Mouse (Mus musculus) hindlimb bud, embryonic 11.5 days (tissue): ENCODE results near the gene Nell2.
"Not testable (repeated sequence)": the region's sequence is repeated elsewhere in the genome, so short reads cannot be mapped to it uniquely, and the experiment has no call there.

Experiments
- DNase-seq: peaks from one replicate; pipeline ENCODE4 v3.0.0-alpha.2; 2012; ENCODE audit warnings: low read depth, low spot score; ENCODE audit errors: extremely low spot score

Gene Nell2

DNA sequence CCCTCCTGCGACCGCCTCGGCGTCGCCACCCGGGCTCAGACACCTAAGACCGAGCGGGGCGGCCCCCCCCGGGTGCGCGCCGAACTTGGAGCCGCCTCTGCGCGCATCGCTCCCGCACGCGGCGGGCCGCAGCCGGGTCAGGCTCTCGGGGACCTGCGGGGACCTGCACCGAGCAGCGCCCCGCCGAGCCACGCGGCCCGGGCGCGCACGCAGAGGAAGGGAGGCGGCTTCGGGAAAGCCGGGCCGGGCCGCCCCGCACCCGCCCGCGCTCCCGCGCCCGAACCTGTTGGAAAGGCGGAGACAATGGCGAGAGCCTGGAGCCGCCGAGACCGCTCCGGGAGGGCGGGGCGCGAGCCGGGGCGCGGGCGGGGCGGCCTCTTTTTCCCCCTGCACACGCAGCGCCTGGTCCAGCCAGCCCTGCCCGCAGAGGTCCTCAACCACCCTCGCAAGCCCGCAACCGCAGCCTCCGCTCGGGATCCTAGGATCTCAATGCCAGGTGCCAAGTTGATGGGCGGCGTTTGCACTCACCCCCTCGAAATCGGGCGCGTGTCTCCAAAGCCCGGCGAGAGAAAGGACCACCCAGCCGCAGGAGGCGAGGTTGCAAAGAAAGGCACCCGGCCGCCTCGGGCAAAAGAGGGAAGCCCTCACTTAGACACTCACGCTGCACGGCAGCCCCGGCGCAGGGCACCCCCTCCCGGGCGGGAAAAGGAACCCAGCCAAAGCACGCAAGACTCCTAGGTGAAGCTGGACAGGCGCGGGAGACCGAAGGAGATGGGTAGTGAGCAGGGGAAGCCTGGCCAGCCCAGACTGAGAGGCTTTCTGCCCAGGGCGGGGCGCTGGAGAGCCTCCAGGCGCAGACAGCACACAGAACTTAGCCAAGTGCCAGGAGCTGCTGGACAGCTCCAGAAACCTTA, at the start of gene Nell2:
Gene Nell2 (minus strand): TSS at position 612 of the 914 bp plus-strand sequence.
- no peak for DNase-seq

- DNase-seq = peak; percentile 60
Measured at GRCm38 (mm10) chr15:95574661-95575060, 46.3 kb upstream of the Nell2 start.

- no peak for DNase-seq
Measured at GRCm38 (mm10) chr15:95569606-95570005, 41.2 kb upstream of the Nell2 start.

GRCm38 (mm10) chr15:95565160-95565559, 36.8 kb upstream of the Nell2 start:
- no peak for DNase-seq

GRCm38 (mm10) chr15:95561303-95561702, 32.9 kb upstream of the Nell2 start:
- DNase-seq = no peak

GRCm38 (mm10) chr15:95550011-95550410, 21.7 kb upstream of the Nell2 start:
- no peak for DNase-seq

DNA sequence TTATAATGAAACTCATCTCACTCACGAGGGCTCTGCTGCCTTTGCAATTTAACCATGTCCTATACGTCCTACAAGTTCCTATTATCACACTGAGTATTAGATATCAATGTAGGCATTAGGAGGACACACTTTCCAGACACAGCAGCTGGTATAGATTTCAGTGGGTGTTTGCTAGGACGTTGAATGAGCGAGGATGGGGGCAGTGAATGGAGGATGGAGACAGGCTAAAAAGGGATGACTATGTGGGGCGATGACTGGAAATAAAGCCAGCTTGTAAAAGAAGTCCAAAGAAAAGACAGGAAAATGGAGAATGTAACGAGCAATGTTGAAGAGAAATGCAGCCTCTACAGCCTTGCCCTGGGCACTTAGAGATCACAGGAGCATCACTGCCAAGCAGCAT, 14.3 kb upstream of the Nell2 start:
- no peak for DNase-seq

GRCm38 (mm10) chr15:95536724-95537123, 8.4 kb upstream of the Nell2 start:
- no peak for DNase-seq

GRCm38 (mm10) chr15:95536230-95536629, 7.9 kb upstream of the Nell2 start:
- DNase-seq = no peak

- DNase-seq = no peak
Measured at GRCm38 (mm10) chr15:95534644-95535043, 6.3 kb upstream of the Nell2 start.

DNA sequence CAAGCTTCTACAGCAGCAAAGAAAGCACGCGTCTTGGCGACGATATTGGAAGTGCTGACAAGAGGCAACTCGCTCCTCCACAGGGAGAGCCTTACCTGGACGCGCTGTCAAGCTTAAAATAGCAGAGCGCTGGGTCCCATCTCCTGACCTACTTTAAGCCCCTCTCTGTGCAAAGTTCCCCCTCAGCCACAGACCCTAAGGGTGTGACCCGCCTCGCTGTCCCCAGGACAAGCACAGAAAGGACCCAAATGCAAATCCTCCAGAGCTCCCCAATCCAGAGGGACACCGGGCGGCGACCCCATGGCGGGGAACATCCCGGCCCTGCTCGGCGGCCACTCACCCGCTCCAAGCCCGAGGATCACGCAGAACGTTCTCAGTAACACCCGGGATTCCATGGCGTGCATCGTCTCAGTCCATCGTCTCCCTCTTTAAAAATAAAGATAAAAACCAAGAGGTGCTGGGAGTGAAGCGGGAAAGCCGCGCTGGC, 855 bp downstream of the Nell2 start:
- no peak for DNase-seq

DNA sequence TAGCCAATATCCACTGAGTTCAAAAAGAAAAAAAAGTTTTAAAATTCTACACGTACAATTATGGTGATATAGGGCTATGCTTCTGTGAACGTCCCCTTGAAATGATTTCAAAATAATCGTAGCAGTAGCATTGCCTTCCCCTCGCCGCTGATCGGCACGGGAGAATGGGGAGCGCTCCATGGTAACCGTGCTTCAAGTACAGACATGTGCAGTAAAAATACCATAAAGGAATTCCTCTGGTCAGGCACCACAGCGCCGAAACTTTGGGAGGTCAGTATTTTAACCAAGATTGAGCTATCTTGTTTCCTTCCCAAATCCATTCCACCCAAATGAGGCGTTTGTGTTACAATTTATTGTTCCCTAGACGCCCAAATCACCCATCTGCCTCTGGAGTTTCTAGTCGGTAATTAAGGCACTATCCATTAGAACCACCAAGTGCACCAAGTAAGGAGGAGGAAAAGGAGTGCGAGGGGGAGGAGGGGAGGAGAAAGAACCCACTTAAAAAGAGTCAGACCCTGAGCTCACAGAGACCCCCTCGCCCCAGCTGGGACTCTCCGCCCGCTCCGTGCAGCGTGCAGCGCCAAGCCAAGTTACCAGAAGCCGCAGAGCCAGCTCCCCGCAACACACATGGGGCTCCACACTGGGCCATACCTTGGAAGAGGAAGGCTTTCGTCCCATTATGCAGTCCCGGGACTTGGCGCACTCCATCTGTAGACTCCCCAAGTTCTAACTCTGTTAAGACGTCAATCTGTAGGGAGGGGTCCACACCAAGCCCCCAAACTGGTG, 1.5 kb downstream of the Nell2 start:
- DNase-seq = no peak

- no peak for DNase-seq
Measured at GRCm38 (mm10) chr15:95525997-95526396, 2.4 kb downstream of the Nell2 start.

DNA sequence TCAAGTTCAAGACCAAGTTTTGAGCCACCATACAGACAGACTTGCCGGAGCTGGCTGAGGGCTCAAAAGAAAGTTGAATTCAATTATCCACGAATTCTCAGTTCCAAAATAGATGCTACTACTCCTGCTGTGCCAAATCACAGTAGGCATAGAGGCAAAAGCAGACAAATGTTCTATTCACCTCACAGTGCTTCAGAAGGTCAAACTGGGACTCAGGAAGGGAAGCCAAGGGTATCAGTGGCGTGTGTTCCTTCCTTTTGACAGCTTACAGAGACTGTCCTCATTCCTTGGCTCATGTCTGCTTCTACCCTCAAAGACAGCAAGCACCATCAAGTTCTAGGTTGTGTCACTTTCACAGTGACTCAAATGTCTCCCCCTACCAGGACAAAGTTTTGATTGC, 10.2 kb downstream of the Nell2 start:
- DNase-seq = no peak

- DNase-seq = not testable (repeated sequence)
Measured at GRCm38 (mm10) chr15:95513306-95513705, 15.1 kb downstream of the Nell2 start.

- DNase-seq = no peak
Measured at GRCm38 (mm10) chr15:95495666-95496065, 32.7 kb downstream of the Nell2 start.

- no peak for DNase-seq
Measured at GRCm38 (mm10) chr15:95495193-95495592, 33.2 kb downstream of the Nell2 start.

- no peak for DNase-seq
Measured at GRCm38 (mm10) chr15:95492201-95492600, 36.2 kb downstream of the Nell2 start.

DNA sequence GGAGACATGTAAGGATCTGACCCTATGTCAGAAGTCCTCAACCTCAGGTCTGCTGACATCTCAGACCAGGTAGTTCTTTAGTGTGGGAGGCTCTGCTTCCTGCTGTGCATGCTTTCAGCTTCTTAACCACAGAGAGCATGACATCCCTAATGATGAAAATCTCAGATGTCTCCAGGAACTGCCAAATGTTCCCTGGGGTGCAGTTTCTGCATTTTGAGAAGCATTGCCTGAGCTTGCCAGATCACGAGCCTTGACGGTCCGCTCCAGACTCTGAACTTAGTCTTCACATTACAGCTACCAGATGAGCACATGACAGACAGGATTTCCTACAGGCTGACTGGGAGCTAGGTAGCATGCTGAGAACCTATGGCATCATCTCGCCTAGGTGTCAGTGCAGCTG, 39.2 kb downstream of the Nell2 start:
- DNase-seq = no peak

DNA sequence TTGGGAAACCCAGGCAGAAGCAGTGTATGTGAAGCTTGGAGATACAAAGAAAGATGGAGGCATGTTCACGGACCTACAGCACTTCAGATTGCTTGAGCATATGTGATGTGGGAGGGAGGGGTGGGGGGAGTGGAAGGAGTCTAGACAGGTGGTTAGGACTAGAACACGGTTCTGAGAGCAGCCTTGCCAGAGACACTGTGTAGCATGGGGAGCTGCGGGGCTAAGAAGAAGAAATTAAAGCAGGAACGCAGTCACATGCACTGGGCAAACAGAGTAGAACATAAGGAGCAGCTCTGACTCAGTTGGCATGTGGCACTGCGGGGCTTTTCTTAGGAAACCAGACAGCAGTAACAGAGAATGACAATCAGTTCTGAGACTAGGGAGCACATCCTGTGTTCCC, 40.4 kb downstream of the Nell2 start:
- no peak for DNase-seq

DNA sequence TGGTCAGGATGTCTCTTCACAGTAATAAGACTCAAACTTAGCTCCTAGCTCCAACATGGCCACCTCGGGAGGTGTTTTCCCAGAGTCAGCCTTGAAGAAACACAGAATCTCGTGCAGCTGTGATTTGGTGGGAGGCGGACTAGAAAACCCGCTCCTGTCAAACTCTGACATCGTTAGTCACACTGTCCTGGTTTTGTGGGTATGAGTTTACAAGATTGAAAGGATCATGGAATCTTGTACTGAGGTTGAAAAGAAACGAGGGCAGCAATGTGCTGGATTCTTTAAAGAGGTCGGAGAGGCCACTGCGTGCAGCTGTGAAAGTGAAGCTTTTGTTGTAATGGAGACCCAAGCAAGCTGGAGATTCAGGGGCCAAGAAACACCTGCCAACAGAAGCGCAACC, 46.4 kb downstream of the Nell2 start:
- no peak for DNase-seq

GRCm38 (mm10) chr15:95481585-95481984, 46.8 kb downstream of the Nell2 start:
- DNase-seq = no peak
